Mouse (Mus musculus) ES-E14 (cell line): Measurements from ENCODE around the gene Poll. TPM values are rescaled to one million over a fixed set of nuclear protein-coding genes. Genes with fewer than 3 reads are reported as not detected.

Source experiments
- DNase-seq: peaks from one replicate; pipeline ENCODE4 v3.0.0-alpha.2; 2013; ENCODE audit warnings: low read depth, low spot score
- H3K27ac ChIP-seq: 2 replicates; pipeline ENCODE4 v1.5.1; 2012; ENCODE audit warnings: low read depth, mild to moderate bottlenecking, low read length, moderate library complexity, mixed read lengths; ENCODE audit not compliant: poor library complexity, insufficient read depth, severe bottlenecking
- H3K36me3 ChIP-seq: 2 replicates; pipeline ENCODE4 v1.6.1; 2012; ENCODE audit warnings: mild to moderate bottlenecking, low read length, moderate library complexity, mixed read lengths; ENCODE audit not compliant: control insufficient read depth, poor library complexity, insufficient read depth, severe bottlenecking
- H3K4me1 ChIP-seq, 2 experiments: fragments of 150-350 bp in 1 of 2; sonication (generic) in 1 of 2; 2 replicates each; pipeline ENCODE4 v1.6.1; 2012; ENCODE audit warnings: low read length in 2 of 2, mild to moderate bottlenecking in 1 of 2, mixed read lengths in 1 of 2; ENCODE audit not compliant: control insufficient read depth in 2 of 2, insufficient read depth in 2 of 2, poor library complexity in 1 of 2
- H3K4me3 ChIP-seq, 2 experiments: fragments of 150-350 bp in 1 of 2; sonication (generic) in 1 of 2; 2 replicates each; pipeline ENCODE4 v1.5.1; 2012; ENCODE audit warnings: low read length in 2 of 2, low read depth in 1 of 2, mild to moderate bottlenecking in 1 of 2, mixed read lengths in 1 of 2; ENCODE audit not compliant: insufficient read depth in 1 of 2, poor library complexity in 1 of 2, severe bottlenecking in 1 of 2
- H3K9ac ChIP-seq: 2 replicates; pipeline ENCODE4 v1.6.1; 2012; ENCODE audit warnings: low read depth, mild to moderate bottlenecking, low read length, mixed read lengths; ENCODE audit not compliant: poor library complexity, insufficient read depth, severe bottlenecking
- H3K9me3 ChIP-seq: fragments of 150-350 bp; sonication (generic); 2 replicates; pipeline ENCODE4 v1.6.1; 2012; ENCODE audit warnings: low read depth, mild to moderate bottlenecking, low read length; ENCODE audit not compliant: control insufficient read depth, insufficient read depth
- CHD2 ChIP-seq: IDR thresholded peaks from 2 replicates; pipeline ENCODE4 v1.6.1; 2014; ENCODE audit warnings: mild to moderate bottlenecking, low read depth, low read length, inconsistent platforms
- HCFC1 ChIP-seq: IDR thresholded peaks from 2 replicates; pipeline ENCODE4 v1.6.1; 2012; ENCODE audit warnings: low read length, inconsistent platforms, borderline replicate concordance; ENCODE audit not compliant: insufficient read depth
- MAFK ChIP-seq: IDR thresholded peaks from 2 replicates; pipeline ENCODE4 v1.6.1; 2014; ENCODE audit warnings: mild to moderate bottlenecking, low read depth, low read length, inconsistent platforms; ENCODE audit not compliant: insufficient read depth
- ZC3H11A ChIP-seq: IDR thresholded peaks from 2 replicates; pipeline ENCODE4 v1.6.1; 2012; ENCODE audit warnings: low read depth, mild to moderate bottlenecking, inconsistent platforms, low read length, borderline replicate concordance
- ZNF384 ChIP-seq: IDR thresholded peaks from 2 replicates; pipeline ENCODE4 v1.6.1; 2012; ENCODE audit warnings: low read depth, low read length, inconsistent platforms
- in situ Hi-C, 2 experiments: fragments of 600-800 bp; cut with MboI; formaldehyde crosslinking; loops; one replicate each; pipeline ENCODE4 v1.15.1; 2025; ENCODE audit warnings: low sequenced_read_pairs in 2 of 2, inconsistent platforms in 1 of 2; ENCODE audit not compliant: unreplicated experiment in 2 of 2
- total RNA-seq: library from RNA; depleted of rRNA; stranded (reverse); fragments of 300-350 nt; gene quantifications from 2 replicates; pipeline ENCODE4 v1.2.3, GENCODE M21; 2012

Poll gene
- total RNA-seq, 1 experiment: 13.4 TPM

GRCm38 (mm10) chr19:45602606-45603005 lies 42.3 kb upstream of the Poll start:
- in situ Hi-C loops: no loop called here
- TF ChIP-seq CHD2: no peak
- Histone ChIP-seq H3K27ac (no peak overlapping the region), H3K9ac (no peak overlapping the region), H3K9me3 (no peaks in the 10 kb centered on the region), H3K4me1 (peaks cover 0 to under 1% of the 10 kb centered on the region in 2 experiments; a peak in 1 of 4 replicates), H3K36me3 (no peaks in the 10 kb centered on the region), H3K4me3 (no peak overlapping the region)
- no peak for DNase-seq

DNA sequence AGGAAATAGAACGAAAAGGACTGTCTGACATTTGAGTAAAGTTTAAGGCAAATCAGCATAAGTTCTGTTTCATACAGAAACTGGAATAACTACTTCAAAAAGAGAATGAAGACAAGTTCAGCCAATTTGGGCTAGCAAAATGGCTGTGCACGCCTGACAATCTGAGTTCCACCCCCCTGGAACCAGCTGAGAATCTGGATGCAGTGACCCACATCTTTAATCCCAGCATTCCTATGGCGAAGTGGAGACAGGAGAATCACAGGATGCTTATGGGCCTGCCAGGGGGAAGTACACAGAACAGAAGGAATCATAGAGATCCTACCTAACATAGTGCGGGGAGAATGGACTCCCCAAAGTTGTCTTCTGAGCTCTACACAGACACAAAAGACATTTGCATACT lies 36.8 kb upstream of the Poll start:
- H3K36me3 ChIP-seq: no peaks in the 10 kb centered on the region
- in situ Hi-C loops: no loop called here

DNA sequence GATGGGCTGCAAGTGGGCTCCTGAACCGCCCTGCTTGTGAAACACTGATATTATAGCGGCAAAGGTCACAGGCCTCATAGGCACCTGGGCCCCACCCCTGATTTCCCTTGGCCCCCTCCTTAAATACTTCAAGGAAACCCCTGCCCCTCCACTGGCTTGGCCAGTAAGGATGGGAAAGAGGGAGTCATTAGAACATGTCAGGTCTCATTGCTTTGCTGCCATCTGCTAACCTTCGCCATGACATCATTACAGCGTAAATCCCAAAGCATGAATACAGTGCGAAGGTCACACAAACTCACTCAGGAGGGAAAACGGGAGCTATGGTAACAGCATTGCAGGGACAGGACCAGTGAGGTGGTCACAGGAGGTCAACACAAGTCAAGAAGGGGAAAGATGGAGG lies 36.1 kb upstream of the Poll start:
- H3K4me1 ChIP-seq: no peaks in the 10 kb centered on the region
- H3K4me3 ChIP-seq: no peak overlapping the region
- H3K27ac ChIP-seq: no peak overlapping the region
- H3K9me3 ChIP-seq: no peaks in the 10 kb centered on the region
- H3K36me3 ChIP-seq: no peaks in the 10 kb centered on the region
- in situ Hi-C loops: no loop called here
- TF ChIP-seq ZC3H11A (no peak), CHD2 (no peak), MAFK (no peak), HCFC1 (no peak), ZNF384 (no peak)
- H3K9ac ChIP-seq: no peak overlapping the region
- DNase-seq: no peak

More for the DNA sequence above, 36.8 kb upstream of the Poll start:
- no peak overlapping the region for H3K4me3 ChIP-seq
- no peak overlapping the region for H3K9ac ChIP-seq
- H3K9me3 ChIP-seq: no peaks in the 10 kb centered on the region
- H3K4me1 ChIP-seq: no peaks in the 10 kb centered on the region
- no peak for DNase-seq
- TF ChIP-seq MAFK: no peak
- TF ChIP-seq HCFC1: no peak
- no peak for TF ChIP-seq ZC3H11A
- TF ChIP-seq ZNF384: no peak
- no peak for TF ChIP-seq CHD2
- H3K27ac ChIP-seq: no peak overlapping the region

- no peak for DNase-seq
- in situ Hi-C loops: no loop called here
- no peak for TF ChIP-seq MAFK
- TF ChIP-seq HCFC1: no peak
- no peak for TF ChIP-seq CHD2
- TF ChIP-seq ZC3H11A: no peak
- no peak for TF ChIP-seq ZNF384
- H3K9me3 ChIP-seq: no peaks in the 10 kb centered on the region
- H3K4me3 ChIP-seq: no peak overlapping the region
- H3K4me1 ChIP-seq: no peaks in the 10 kb centered on the region
- H3K27ac ChIP-seq: no peak overlapping the region
- no peak overlapping the region for H3K9ac ChIP-seq
- H3K36me3 ChIP-seq: no peaks in the 10 kb centered on the region
Observed at GRCm38 (mm10) chr19:45596019-45596418, 35.7 kb upstream of the Poll start.

GRCm38 (mm10) chr19:45595481-45595880 lies 35.1 kb upstream of the Poll start:
- H3K9me3 ChIP-seq: no peaks in the 10 kb centered on the region
- in situ Hi-C loops: no loop called here
- H3K27ac ChIP-seq: no peak overlapping the region
- DNase-seq: no peak
- no peak overlapping the region for H3K4me3 ChIP-seq
- no peak overlapping the region for H3K9ac ChIP-seq
- H3K4me1 ChIP-seq: no peaks in the 10 kb centered on the region
- TF ChIP-seq ZC3H11A (no peak), MAFK (no peak), CHD2 (no peak), HCFC1 (no peak)
- H3K36me3 ChIP-seq: no peaks in the 10 kb centered on the region
